Mouse (Mus musculus): ENCODE results near the gene Olfr1493-ps1. TPM values are rescaled to one million over a fixed set of nuclear protein-coding genes. Genes with fewer than 3 reads are reported as not detected.

The Olfr1493-ps1 gene
- not detected in 2 replicates for polyA plus RNA-seq (2015; fragmentation: Nextera tagmentation; extraction: Ambion mirVana)

DNA sequence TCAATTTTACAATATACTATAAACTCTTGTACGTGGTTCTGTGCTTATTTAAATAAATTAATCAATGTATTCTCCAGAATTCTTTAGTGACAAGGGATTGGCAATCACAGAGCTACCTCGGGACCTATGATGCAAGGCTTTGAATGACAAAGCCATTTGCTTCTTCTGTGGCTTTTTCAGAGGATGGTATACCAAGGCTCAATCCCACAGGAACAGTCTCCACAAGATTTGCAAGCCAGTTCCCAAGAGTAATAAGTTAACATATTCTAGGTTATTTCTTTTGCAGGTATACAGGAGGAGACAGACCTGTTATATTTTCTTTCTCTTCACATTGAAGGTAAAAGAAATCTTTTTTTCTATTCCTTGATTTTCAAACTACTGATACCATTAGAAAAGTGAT is at the start of gene Olfr1493-ps1:
Gene Olfr1493-ps1, plus strand, starts transcription at position 301 of the 400 bp plus-strand sequence.
- no peak within 1 kb of the TSS for H3K4me2 ChIP-seq (replicated peaks; ENCODE audit: low read depth)
- no peaks in the 10 kb centered on the region for H3K27me3 ChIP-seq (replicated peaks; ENCODE audit: control insufficient read depth, insufficient read depth, low read length)
- no peak for TF ChIP-seq CTCF (IDR thresholded peaks at IDR 0.05; ENCODE audit: low read depth)
- H3K36me3 ChIP-seq (ENCODE audit: control insufficient read depth, insufficient read depth): no peaks in the 10 kb centered on the region
- 43% methylated on average over 2 of the region's 2 CpGs for WGBS
- H3K4me1 ChIP-seq (replicated peaks; ENCODE audit: control insufficient read depth, insufficient read depth, low read length): no peaks in the 10 kb centered on the region
- H3K4me3 ChIP-seq (ENCODE audit: low read depth, low read length): no peak within 1 kb of the TSS
- no peak within 1 kb of the TSS for H3K9ac ChIP-seq (ENCODE audit: low read depth, low read length)
- no peak within 1 kb of the TSS for H3K27ac ChIP-seq (ENCODE audit: low read depth, low read length)
- no peak for ATAC-seq
- H3K9me3 ChIP-seq (ENCODE audit: control insufficient read depth): no peaks in the 10 kb centered on the region

DNA sequence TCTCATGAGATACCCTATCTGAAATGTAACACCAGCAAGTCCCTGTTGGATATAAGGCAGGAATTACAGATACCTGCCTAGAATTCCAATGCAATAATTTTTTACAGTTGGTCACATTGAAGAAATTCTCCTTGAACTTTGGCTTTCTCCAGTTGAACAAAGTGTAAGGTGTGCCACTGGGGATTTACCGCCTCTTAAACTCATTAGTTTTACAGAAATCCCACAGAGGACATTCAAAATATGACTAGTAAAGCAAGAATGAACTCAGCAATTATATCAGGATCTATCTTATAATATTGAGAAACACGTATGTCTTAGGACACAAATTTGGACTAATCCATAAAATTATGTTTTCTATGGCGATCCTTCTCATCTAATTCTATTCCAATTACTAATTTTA is 26.1 kb upstream of the Olfr1493-ps1 start, which contains the start of gene Olfr1491:
Gene Olfr1491, plus strand, starts transcription at position 301 of the 400 bp plus-strand sequence.
- H3K36me3 ChIP-seq (ENCODE audit: control insufficient read depth, insufficient read depth): no peaks in the 10 kb centered on the region
- no peaks in the 10 kb centered on the region for H3K27me3 ChIP-seq (replicated peaks; ENCODE audit: control insufficient read depth, insufficient read depth, low read length)
- H3K4me2 ChIP-seq (replicated peaks; ENCODE audit: low read depth): no peak within 1 kb of the TSS
- H3K27ac ChIP-seq (ENCODE audit: low read depth, low read length): no peak within 1 kb of the TSS
- 70% methylated on average over 3 of the region's 3 CpGs for WGBS
- TF ChIP-seq CTCF (IDR thresholded peaks at IDR 0.05; ENCODE audit: low read depth): no peak
- no peaks in the 10 kb centered on the region for H3K9me3 ChIP-seq (ENCODE audit: control insufficient read depth)
- no peaks in the 10 kb centered on the region for H3K4me1 ChIP-seq (replicated peaks; ENCODE audit: control insufficient read depth, insufficient read depth, low read length)
- no peak within 1 kb of the TSS for H3K9ac ChIP-seq (ENCODE audit: low read depth, low read length)
- H3K4me3 ChIP-seq (ENCODE audit: low read depth, low read length): no peak within 1 kb of the TSS
- no peak for ATAC-seq

DNA sequence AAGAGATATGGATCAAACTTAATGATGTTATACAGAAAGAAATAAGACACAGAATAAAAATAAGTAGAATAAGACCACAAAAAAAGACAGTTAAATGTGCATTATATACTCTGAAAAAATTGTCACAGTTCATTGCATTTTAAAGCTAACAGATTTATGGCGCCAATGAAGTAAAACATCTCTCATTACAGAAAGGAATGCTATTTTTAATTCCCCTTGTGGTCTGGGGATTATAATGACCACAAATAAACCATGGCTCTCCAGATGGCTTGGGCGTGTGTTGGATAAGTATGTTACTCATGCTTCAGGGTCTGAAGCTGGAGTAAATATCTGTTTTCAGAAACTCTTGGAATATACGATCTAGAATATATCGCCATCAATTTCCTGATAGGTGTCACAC is 16.4 kb downstream of the Olfr1493-ps1 start, which contains the start of gene Olfr1494:
Gene Olfr1494, plus strand, starts transcription at position 301 of the 400 bp plus-strand sequence.
- Histone ChIP-seq H3K4me2 (replicated peaks; ENCODE audit: low read depth) (no peak within 1 kb of the TSS), H3K9me3 (ENCODE audit: control insufficient read depth) (peaks cover 4% of the 10 kb centered on the region; the same call in 1 of the 2 replicates), H3K9ac (ENCODE audit: low read depth, low read length) (no peak within 1 kb of the TSS), H3K36me3 (ENCODE audit: control insufficient read depth, insufficient read depth) (no peaks in the 10 kb centered on the region), H3K27ac (ENCODE audit: low read depth, low read length) (no peak within 1 kb of the TSS), H3K4me1 (replicated peaks; ENCODE audit: control insufficient read depth, insufficient read depth, low read length) (no peaks in the 10 kb centered on the region), H3K27me3 (replicated peaks; ENCODE audit: control insufficient read depth, insufficient read depth, low read length) (no peaks in the 10 kb centered on the region), H3K4me3 (ENCODE audit: low read depth, low read length) (no peak within 1 kb of the TSS)
- ATAC-seq: no peak
- 90% methylated on average over 4 of the region's 4 CpGs for WGBS
- no peak for TF ChIP-seq CTCF (IDR thresholded peaks at IDR 0.05; ENCODE audit: low read depth)

- Histone ChIP-seq H3K27ac (ENCODE audit: low read depth, low read length) (no peak overlapping the region), H3K4me3 (ENCODE audit: low read depth, low read length) (no peak overlapping the region), H3K4me2 (replicated peaks; ENCODE audit: low read depth) (no peak overlapping the region), H3K36me3 (ENCODE audit: control insufficient read depth, insufficient read depth) (no peaks in the 10 kb centered on the region), H3K27me3 (replicated peaks; ENCODE audit: control insufficient read depth, insufficient read depth, low read length) (no peaks in the 10 kb centered on the region), H3K9me3 (ENCODE audit: control insufficient read depth) (no peaks in the 10 kb centered on the region), H3K4me1 (replicated peaks; ENCODE audit: control insufficient read depth, insufficient read depth, low read length) (no peaks in the 10 kb centered on the region), H3K9ac (ENCODE audit: low read depth, low read length) (no peak overlapping the region)
- 87% methylated on average over 1 of the region's 1 CpGs for WGBS
- TF ChIP-seq CTCF (IDR thresholded peaks at IDR 0.05; ENCODE audit: low read depth): no peak
- no peak for ATAC-seq
These were observed 26.3 kb downstream of the Olfr1493-ps1 start for GRCm38 (mm10) chr19:13749366-13749765.

DNA sequence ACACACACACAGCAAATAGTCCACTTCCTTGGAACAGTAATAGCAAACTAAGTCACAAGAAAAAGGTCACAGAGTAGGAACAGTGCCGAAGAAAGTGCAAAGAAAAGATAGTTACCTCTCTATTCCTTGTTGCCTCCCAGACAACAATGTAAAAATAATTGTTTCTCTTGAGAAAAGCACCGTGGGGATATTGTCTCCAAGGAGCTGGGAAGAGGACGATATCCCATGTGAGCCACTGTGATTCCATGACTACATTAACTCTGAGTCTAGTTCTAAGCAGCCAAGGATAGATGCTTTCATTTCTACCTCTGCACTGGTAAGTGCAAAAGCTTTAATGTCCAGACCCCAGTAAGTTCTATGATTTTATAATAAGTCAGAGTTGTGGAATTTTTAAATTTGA is 41.2 kb downstream of the Olfr1493-ps1 start, which contains the start of gene Olfr1495:
Gene Olfr1495, plus strand, starts transcription at position 301 of the 400 bp plus-strand sequence.
- WGBS: 69% methylated on average over 3 of the region's 3 CpGs
- Histone ChIP-seq H3K27ac (ENCODE audit: low read depth, low read length) (no peak within 1 kb of the TSS), H3K27me3 (replicated peaks; ENCODE audit: control insufficient read depth, insufficient read depth, low read length) (no peaks in the 10 kb centered on the region), H3K36me3 (ENCODE audit: control insufficient read depth, insufficient read depth) (no peaks in the 10 kb centered on the region), H3K4me1 (replicated peaks; ENCODE audit: control insufficient read depth, insufficient read depth, low read length) (no peaks in the 10 kb centered on the region), H3K9me3 (ENCODE audit: control insufficient read depth) (no peaks in the 10 kb centered on the region), H3K9ac (ENCODE audit: low read depth, low read length) (no peak within 1 kb of the TSS), H3K4me2 (replicated peaks; ENCODE audit: low read depth) (no peak within 1 kb of the TSS), H3K4me3 (ENCODE audit: low read depth, low read length) (no peak within 1 kb of the TSS)
- no peak for TF ChIP-seq CTCF (IDR thresholded peaks at IDR 0.05; ENCODE audit: low read depth)
- no peak for ATAC-seq

DNA sequence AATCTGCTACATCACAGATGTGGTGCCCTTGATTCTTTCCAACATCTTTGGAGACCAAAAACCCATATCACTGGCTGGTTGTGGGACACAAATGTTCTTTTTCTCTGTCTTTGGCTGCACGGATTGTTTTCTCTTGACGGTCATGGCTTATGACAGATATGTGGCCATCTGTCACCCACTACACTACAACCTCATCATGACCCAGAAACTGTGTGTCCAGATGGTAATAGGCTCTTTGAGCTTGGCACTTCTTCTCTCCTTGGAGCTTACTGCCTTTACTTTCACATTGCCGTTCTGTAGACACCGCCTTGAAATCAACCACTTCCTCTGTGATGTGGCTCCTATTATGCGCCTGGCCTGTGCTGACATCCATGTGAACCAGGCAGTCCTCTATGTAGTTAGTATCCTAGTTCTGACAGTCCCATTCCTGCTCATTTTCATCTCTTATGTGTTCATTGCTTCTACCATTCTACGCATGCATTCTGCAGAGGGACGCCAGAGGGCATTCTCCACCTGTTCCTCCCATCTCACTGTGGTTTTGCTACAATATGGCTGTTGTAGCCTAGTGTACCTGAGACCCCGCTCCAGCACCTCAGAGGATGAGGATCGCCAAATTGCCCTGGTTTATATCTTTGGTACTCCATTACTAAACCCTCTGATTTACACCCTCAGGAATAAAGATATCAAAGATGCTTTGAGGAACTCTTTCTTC is 45.6 kb downstream of the Olfr1493-ps1 start:
- no peaks in the 10 kb centered on the region for H3K9me3 ChIP-seq (ENCODE audit: control insufficient read depth)
- no peak overlapping the region for H3K27ac ChIP-seq (ENCODE audit: low read depth, low read length)
- no peaks in the 10 kb centered on the region for H3K27me3 ChIP-seq (replicated peaks; ENCODE audit: control insufficient read depth, insufficient read depth, low read length)
- H3K4me3 ChIP-seq (ENCODE audit: low read depth, low read length): no peak overlapping the region
- ATAC-seq: no peak
- no peak overlapping the region for H3K4me2 ChIP-seq (replicated peaks; ENCODE audit: low read depth)
- H3K4me1 ChIP-seq (replicated peaks; ENCODE audit: control insufficient read depth, insufficient read depth, low read length): no peaks in the 10 kb centered on the region
- no peak for TF ChIP-seq CTCF (IDR thresholded peaks at IDR 0.05; ENCODE audit: low read depth)
- no peak overlapping the region for H3K9ac ChIP-seq (ENCODE audit: low read depth, low read length)
- WGBS: 92% methylated on average over 9 of the region's 9 CpGs
- no peaks in the 10 kb centered on the region for H3K36me3 ChIP-seq (ENCODE audit: control insufficient read depth, insufficient read depth)

All from intestine, postnatal 0 days (tissue).